Mouse (Mus musculus): ENCODE results near the gene Olfr3. TPM values are rescaled to one million over a fixed set of nuclear protein-coding genes. Genes with fewer than 3 reads are reported as not detected.

Gene Olfr3
- polyA plus RNA-seq (2015; fragmentation: Nextera tagmentation; extraction: Ambion mirVana): not detected in 2 replicates

GRCm38 (mm10) chr2:36816932-36817331, at the start of gene Olfr3:
Olfr3 (minus strand) TSS chr2:36817032.
- Histone ChIP-seq H3K27me3 (replicated peaks; ENCODE audit: control insufficient read depth, insufficient read depth, low read length) (no peaks in the 10 kb centered on the region), H3K4me1 (ENCODE audit: control insufficient read depth, insufficient read depth, low read length) (no peaks in the 10 kb centered on the region), H3K9me3 (ENCODE audit: control insufficient read depth, low read length) (no peaks in the 10 kb centered on the region), H3K9ac (ENCODE audit: low read depth, low read length) (no peak within 1 kb of the TSS), H3K27ac (ENCODE audit: low read length) (no peak within 1 kb of the TSS), H3K4me3 (ENCODE audit: low read length) (no peak within 1 kb of the TSS), H3K36me3 (ENCODE audit: control insufficient read depth, insufficient read depth, low read length) (no peaks in the 10 kb centered on the region), H3K4me2 (ENCODE audit: low read depth, low read length) (no peak within 1 kb of the TSS)
- ATAC-seq: no peak
- 74% methylated on average over 1 of the region's 1 CpGs for WGBS

GRCm38 (mm10) chr2:36862560-36862959, 45.7 kb upstream of the Olfr3 start, which contains the start of gene Olfr351:
Olfr351 (minus strand) TSS chr2:36862660.
- Histone ChIP-seq H3K4me3 (ENCODE audit: low read length) (no peak within 1 kb of the TSS), H3K9ac (ENCODE audit: low read depth, low read length) (no peak within 1 kb of the TSS), H3K36me3 (ENCODE audit: control insufficient read depth, insufficient read depth, low read length) (no peaks in the 10 kb centered on the region), H3K4me1 (ENCODE audit: control insufficient read depth, insufficient read depth, low read length) (no peaks in the 10 kb centered on the region), H3K9me3 (ENCODE audit: control insufficient read depth, low read length) (no peaks in the 10 kb centered on the region), H3K27me3 (replicated peaks; ENCODE audit: control insufficient read depth, insufficient read depth, low read length) (no peaks in the 10 kb centered on the region), H3K4me2 (ENCODE audit: low read depth, low read length) (no peak within 1 kb of the TSS), H3K27ac (ENCODE audit: low read length) (no peak within 1 kb of the TSS)
- no peak for ATAC-seq
- 82% methylated on average over 1 of the region's 1 CpGs for WGBS

- ATAC-seq: no peak
- Histone ChIP-seq H3K36me3 (ENCODE audit: control insufficient read depth, insufficient read depth, low read length) (no peaks in the 10 kb centered on the region), H3K9me3 (ENCODE audit: control insufficient read depth, low read length) (peaks cover 3% of the 10 kb centered on the region; the same call in 1 of the 2 replicates), H3K27me3 (replicated peaks; ENCODE audit: control insufficient read depth, insufficient read depth, low read length) (no peaks in the 10 kb centered on the region), H3K4me3 (ENCODE audit: low read length) (no peak within 1 kb of the TSS), H3K27ac (ENCODE audit: low read length) (no peak within 1 kb of the TSS), H3K4me2 (ENCODE audit: low read depth, low read length) (no peak within 1 kb of the TSS), H3K9ac (ENCODE audit: low read depth, low read length) (no peak within 1 kb of the TSS), H3K4me1 (ENCODE audit: control insufficient read depth, insufficient read depth, low read length) (no peaks in the 10 kb centered on the region)
- WGBS: 77% methylated on average over 1 of the region's 1 CpGs
Observed at GRCm38 (mm10) chr2:36846010-36846409, 29.2 kb upstream of the Olfr3 start, which contains the start of gene Olfr350. Olfr350 (plus strand) TSS chr2:36846310.

- Histone ChIP-seq H3K27me3 (replicated peaks; ENCODE audit: control insufficient read depth, insufficient read depth, low read length) (no peaks in the 10 kb centered on the region), H3K36me3 (ENCODE audit: control insufficient read depth, insufficient read depth, low read length) (no peaks in the 10 kb centered on the region), H3K4me2 (ENCODE audit: low read depth, low read length) (no peak within 1 kb of the TSS), H3K4me1 (ENCODE audit: control insufficient read depth, insufficient read depth, low read length) (no peaks in the 10 kb centered on the region), H3K27ac (ENCODE audit: low read length) (no peak within 1 kb of the TSS), H3K4me3 (ENCODE audit: low read length) (no peak within 1 kb of the TSS), H3K9me3 (ENCODE audit: control insufficient read depth, low read length) (no peaks in the 10 kb centered on the region), H3K9ac (ENCODE audit: low read depth, low read length) (no peak within 1 kb of the TSS)
- 78% methylated on average over 2 of the region's 2 CpGs for WGBS
- no peak for ATAC-seq
Observed at GRCm38 (mm10) chr2:36790238-36790637, 26.6 kb downstream of the Olfr3 start, which contains the start of gene Olfr50. Olfr50 (plus strand) TSS chr2:36790538.

- H3K9ac ChIP-seq (ENCODE audit: low read depth, low read length): no peak within 1 kb of the TSS
- H3K36me3 ChIP-seq (ENCODE audit: control insufficient read depth, insufficient read depth, low read length): no peaks in the 10 kb centered on the region
- H3K27me3 ChIP-seq (replicated peaks; ENCODE audit: control insufficient read depth, insufficient read depth, low read length): no peaks in the 10 kb centered on the region
- 71% methylated on average over 2 of the region's 2 CpGs for WGBS
- no peaks in the 10 kb centered on the region for H3K4me1 ChIP-seq (ENCODE audit: control insufficient read depth, insufficient read depth, low read length)
- no peak within 1 kb of the TSS for H3K27ac ChIP-seq (ENCODE audit: low read length)
- H3K4me2 ChIP-seq (ENCODE audit: low read depth, low read length): no peak within 1 kb of the TSS
- H3K9me3 ChIP-seq (ENCODE audit: control insufficient read depth, low read length): no peaks in the 10 kb centered on the region
- ATAC-seq: no peak
- no peak within 1 kb of the TSS for H3K4me3 ChIP-seq (ENCODE audit: low read length)
Observed at GRCm38 (mm10) chr2:36783976-36784375, 32.9 kb downstream of the Olfr3 start, which contains the start of gene Olfr348. Olfr348 (plus strand) TSS chr2:36784276.

Other genes with a start within 250 kb of the Olfr3 start
- gene Olfr345, start 177.0 kb downstream of the Olfr3 start, polyA plus RNA-seq (2015; fragmentation: Nextera tagmentation; extraction: Ambion mirVana): not detected in 2 replicates
- not detected in 2 replicates for gene Olfr346, start 131.2 kb downstream of the Olfr3 start, polyA plus RNA-seq (2015; fragmentation: Nextera tagmentation; extraction: Ambion mirVana)
- gene Olfr347, start 85.1 kb downstream of the Olfr3 start, polyA plus RNA-seq (2015; fragmentation: Nextera tagmentation; extraction: Ambion mirVana): not detected in 2 replicates
- not detected in 2 replicates for gene Olfr348, start 32.8 kb downstream of the Olfr3 start, polyA plus RNA-seq (2015; fragmentation: Nextera tagmentation; extraction: Ambion mirVana)
- not detected in 2 replicates for gene Olfr50, start 26.5 kb downstream of the Olfr3 start, polyA plus RNA-seq (2015; fragmentation: Nextera tagmentation; extraction: Ambion mirVana)
- gene Olfr350, start 29.3 kb upstream of the Olfr3 start, polyA plus RNA-seq (2015; fragmentation: Nextera tagmentation; extraction: Ambion mirVana): not detected in 2 replicates
- gene Olfr351, start 45.6 kb upstream of the Olfr3 start, polyA plus RNA-seq (2015; fragmentation: Nextera tagmentation; extraction: Ambion mirVana): not detected in 2 replicates
- not detected in 2 replicates for gene Olfr352, start 51.4 kb upstream of the Olfr3 start, polyA plus RNA-seq (2015; fragmentation: Nextera tagmentation; extraction: Ambion mirVana)
- not detected in 2 replicates for gene Olfr353, start 75.9 kb upstream of the Olfr3 start, polyA plus RNA-seq (2015; fragmentation: Nextera tagmentation; extraction: Ambion mirVana)
- not detected in 2 replicates for gene Olfr354, start 88.6 kb upstream of the Olfr3 start, polyA plus RNA-seq (2015; fragmentation: Nextera tagmentation; extraction: Ambion mirVana)
- not detected in 2 replicates for gene Olfr355, start 111.9 kb upstream of the Olfr3 start, polyA plus RNA-seq (2015; fragmentation: Nextera tagmentation; extraction: Ambion mirVana)
- not detected in 2 replicates for gene Olfr356, start 120.1 kb upstream of the Olfr3 start, polyA plus RNA-seq (2015; fragmentation: Nextera tagmentation; extraction: Ambion mirVana)
- gene Olfr357, start 176.8 kb upstream of the Olfr3 start, polyA plus RNA-seq (2015; fragmentation: Nextera tagmentation; extraction: Ambion mirVana): not detected in 2 replicates
- not detected in 2 replicates for gene Olfr358, start 192.3 kb upstream of the Olfr3 start, polyA plus RNA-seq (2015; fragmentation: Nextera tagmentation; extraction: Ambion mirVana)
- not detected in 2 replicates for gene Olfr360, start 248.7 kb upstream of the Olfr3 start, polyA plus RNA-seq (2015; fragmentation: Nextera tagmentation; extraction: Ambion mirVana)

All from intestine, embryonic 16.5 days (tissue).